Mouse (Mus musculus) olfactory bulb, adult 2 months (tissue): ENCODE results near the gene Gclc.

Source experiments
- CTCF ChIP-seq: fragments of 200-500 bp; IDR thresholded peaks from 2 replicates; pipeline ENCODE4 v1.5.1; 2012; ENCODE audit warnings: low read depth, mild to moderate bottlenecking, low read length, moderate library complexity; ENCODE audit not compliant: insufficient read depth
- POLR2A ChIP-seq: fragments of 200-500 bp; IDR thresholded peaks from 2 replicates; pipeline ENCODE4 v1.6.1; 2012; ENCODE audit warnings: mild to moderate bottlenecking, low read depth, low read length, moderate library complexity; ENCODE audit not compliant: insufficient read depth

GRCm38 (mm10) chr9:77726018-77726684 is 28.2 kb upstream of the Gclc start:
- TF ChIP-seq POLR2A, result no peak
- TF ChIP-seq CTCF, result no peak
